Mouse (Mus musculus): ENCODE measurements around the gene Camta1.
"Not testable (repeated sequence)": the region's sequence is repeated elsewhere in the genome, so short reads cannot be mapped to it uniquely, and the experiment has no call there.

The Camta1 gene

GRCm38 (mm10) chr4:151073108-151073744 is 788.5 kb downstream of the Camta1 start:
- DNase-seq (ENCODE audit: low read depth, low spot score): peak; percentile 75

DNA sequence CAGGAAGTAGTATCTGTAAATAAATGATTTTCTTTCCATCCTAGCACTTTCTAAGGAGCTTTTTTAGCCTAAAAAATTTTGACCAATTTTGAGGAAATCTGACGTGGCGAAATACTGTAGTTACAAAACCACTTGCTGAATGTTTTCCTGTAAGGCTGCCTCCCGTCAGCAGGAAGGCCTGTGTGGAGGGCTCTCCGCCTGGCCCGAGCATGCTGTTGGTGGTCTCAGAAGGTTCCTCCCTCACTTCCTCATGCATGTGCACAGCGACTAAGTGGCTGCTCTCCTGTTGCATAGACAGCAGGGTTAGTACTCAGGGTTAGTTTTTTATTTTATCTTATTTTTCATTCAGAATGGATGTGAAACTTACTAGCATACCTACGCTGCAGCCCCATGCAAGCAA is 790.7 kb downstream of the Camta1 start:
- no peak for DNase-seq (ENCODE audit: low read depth, low spot score)

DNA sequence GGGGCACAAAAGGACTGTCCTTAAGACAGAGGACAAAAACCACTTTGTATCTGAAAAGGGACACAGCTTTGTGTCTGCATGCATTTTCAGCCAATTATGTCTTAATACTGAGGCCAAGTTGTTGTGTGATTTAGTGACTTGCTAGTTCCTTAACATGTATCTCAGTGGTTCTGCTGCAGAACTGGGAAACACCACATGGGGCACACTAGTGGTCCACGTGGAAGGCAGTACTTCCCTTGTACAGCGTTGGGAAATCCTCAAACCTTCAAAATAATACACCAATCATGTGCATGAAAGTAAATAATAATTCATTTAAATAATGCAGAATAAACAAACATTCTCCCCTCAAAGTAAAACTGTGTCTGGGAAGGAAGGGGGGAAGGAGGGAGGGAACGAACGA is 792.9 kb downstream of the Camta1 start:
- no peak for DNase-seq (ENCODE audit: low read depth, low spot score)

DNA sequence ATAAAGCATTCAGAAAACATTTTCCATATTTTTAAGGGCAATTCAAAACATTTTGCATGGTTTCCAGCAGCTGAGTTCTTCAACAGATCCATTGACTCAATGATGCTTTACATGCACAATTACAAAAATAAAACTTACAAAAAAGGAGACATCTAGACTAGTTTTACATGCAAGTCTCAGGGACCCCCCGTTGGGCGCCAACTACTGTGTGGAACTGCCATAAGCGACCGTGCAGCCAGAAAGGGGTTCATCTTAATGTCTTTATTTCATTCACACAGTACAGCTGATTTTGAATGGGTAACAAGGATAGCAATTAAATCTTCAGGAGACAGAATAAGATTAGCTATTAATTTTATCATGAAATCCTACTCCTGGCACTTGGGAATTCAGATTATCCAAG is 802.1 kb downstream of the Camta1 start:
- no peak for DNase-seq (ENCODE audit: low read depth, low spot score)

DNA sequence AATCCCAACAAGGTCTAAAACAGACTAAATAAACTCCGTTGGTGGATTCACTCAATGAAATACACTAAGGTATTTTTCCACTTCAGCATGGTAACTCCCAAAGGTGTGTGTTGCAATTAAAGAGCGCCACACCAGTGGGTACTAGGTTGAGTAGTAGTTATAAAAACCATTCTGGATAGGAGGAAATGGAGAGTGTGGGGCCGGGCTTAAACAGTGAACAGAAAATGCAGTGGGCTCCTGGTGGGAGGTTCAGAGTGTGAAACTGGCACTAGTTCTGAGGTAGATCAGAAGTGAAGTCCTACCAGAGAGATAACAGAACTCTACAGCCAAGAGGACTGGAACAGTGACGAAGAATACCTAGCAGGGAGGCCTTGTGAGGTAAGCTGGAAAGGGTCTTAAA is 803.0 kb downstream of the Camta1 start:
- no peak for DNase-seq (ENCODE audit: low read depth, low spot score)

DNA sequence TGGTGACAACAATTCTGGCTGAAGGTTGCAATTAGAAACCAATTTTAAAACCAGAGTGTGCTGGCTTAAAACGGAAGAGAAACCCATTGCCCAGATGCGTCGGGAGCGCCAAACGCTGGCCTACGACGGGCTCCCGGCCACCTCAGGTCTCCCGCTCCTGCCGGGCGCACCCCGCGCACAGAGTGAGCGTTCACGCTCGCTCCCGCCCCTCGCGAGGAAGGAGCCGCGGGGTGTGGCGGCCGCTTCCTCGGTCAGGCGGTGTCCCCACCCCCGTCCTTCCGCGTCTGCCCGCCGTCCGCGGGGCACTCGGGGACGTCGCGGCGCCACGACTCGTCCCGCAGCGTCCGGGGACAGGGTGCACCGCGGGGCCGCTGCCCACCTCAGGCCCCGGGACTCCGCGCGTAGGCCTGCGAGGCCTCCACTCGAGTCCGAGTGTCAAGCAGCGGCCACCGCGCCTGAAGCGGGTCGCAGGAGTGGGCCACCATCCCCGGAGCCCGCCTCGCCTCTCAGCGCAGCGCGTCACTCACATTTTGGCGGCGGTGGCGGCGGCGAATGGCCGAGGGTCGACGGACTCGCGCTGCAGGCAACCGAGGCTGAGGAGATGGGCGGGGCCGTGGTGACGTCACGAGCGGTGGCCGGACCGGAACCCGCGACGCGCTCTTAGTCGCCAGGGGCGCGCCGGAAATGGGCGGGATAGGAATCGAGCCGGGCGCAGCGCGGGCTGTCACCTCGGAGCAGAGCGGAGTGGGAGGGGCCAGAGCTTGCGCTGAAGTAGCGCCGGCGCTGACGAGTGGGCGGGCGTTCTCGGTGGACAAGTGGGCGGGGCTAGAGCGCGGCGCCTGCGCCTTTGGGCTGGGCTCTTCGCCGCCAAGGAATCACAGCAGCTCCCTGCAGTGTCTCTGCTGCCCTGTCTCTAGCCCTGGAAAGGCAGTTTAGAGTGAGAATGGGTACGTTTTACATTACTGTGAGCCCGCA is 804.0 kb downstream of the Camta1 start, which contains the start of gene Vamp3:
TSS of gene Vamp3 (minus strand) at position 617 of the 975 bp plus-strand sequence.
- DNase-seq (ENCODE audit: low read depth, low spot score): peak; percentile 100

DNA sequence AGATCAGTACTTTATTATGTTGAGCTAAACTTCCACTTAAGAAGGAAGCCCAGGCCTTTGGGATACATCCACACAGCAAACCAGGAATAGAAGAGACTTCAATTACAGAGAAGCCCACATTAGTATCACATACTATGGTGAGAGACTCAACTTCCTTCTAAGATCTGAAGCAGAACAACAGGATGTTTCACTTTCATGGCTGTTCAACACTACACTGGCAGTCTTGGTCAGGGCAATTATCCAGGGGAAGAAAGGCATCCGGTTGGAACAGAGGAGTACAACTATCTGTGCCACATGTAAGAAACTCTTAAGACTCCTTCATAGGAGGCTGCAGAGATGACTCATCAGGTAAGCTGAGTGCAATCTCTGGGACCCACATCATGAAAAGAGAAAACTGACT is 810.5 kb downstream of the Camta1 start:
- DNase-seq (ENCODE audit: low read depth, low spot score): no peak

GRCm38 (mm10) chr4:151046524-151046923 is 815.2 kb downstream of the Camta1 start:
- no peak for DNase-seq (ENCODE audit: low read depth, low spot score)

GRCm38 (mm10) chr4:151044944-151045570 is 816.6 kb downstream of the Camta1 start:
- DNase-seq (ENCODE audit: low read depth, low spot score): no peak

GRCm38 (mm10) chr4:151044037-151044943 is 817.4 kb downstream of the Camta1 start, which contains the start of gene Per3:
Gene Per3 (minus strand): TSS chr4:151044665.
- peak; percentile 97 for DNase-seq (ENCODE audit: low read depth, low spot score)

- no peak for DNase-seq (ENCODE audit: low read depth, low spot score)
Observed at GRCm38 (mm10) chr4:151043281-151043680, 818.4 kb downstream of the Camta1 start.

GRCm38 (mm10) chr4:151041506-151041905 is 820.2 kb downstream of the Camta1 start:
- DNase-seq (ENCODE audit: low read depth, low spot score): peak; percentile 41

- DNase-seq (ENCODE audit: low read depth, low spot score): no peak
Observed at GRCm38 (mm10) chr4:151037800-151038199, 823.9 kb downstream of the Camta1 start.

DNA sequence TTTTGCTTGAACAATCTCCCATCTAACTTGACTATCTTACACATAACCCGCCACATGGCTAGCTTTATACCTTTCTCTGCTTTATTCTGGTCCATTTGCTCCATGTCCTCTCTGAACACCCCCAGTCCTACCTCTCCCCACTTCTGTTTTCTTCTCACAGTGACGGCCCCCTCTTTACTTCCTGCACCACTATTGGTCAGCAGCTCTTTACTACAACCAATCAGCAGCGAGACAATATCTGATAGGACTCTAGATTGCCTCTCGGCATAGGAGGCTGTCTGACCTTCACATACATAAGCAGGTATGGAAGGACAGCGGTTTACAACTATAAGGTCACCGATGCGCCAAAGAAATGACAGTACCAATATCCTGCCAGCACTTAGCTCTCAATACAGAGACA is 825.2 kb downstream of the Camta1 start:
- DNase-seq (ENCODE audit: low read depth, low spot score): no peak

DNA sequence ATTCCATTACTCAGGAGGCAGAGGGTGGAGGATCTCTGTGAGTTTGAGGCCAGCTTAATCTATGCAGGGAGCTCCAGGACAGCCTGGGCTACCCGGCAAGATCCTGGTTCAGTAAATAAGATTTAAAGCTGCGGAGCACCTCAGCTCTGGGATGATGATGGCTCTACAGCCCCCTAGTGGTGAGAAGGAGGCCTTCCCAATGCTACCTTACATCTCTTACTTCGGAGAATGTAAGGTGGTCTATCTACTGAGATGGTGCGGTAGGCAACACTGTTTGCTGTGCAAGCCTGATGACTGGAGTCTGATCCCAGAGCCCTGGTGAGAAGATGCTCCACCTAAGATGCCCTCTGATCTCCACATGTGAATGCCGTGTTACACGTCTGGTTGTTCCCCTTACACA is 834.7 kb downstream of the Camta1 start:
- peak; percentile 72 for DNase-seq (ENCODE audit: low read depth, low spot score)

- DNase-seq (ENCODE audit: low read depth, low spot score): no peak
Observed at GRCm38 (mm10) chr4:151024152-151024551, 837.5 kb downstream of the Camta1 start.

- DNase-seq (ENCODE audit: low read depth, low spot score): not testable (repeated sequence)
Observed at GRCm38 (mm10) chr4:151017356-151017755, 844.3 kb downstream of the Camta1 start.

DNA sequence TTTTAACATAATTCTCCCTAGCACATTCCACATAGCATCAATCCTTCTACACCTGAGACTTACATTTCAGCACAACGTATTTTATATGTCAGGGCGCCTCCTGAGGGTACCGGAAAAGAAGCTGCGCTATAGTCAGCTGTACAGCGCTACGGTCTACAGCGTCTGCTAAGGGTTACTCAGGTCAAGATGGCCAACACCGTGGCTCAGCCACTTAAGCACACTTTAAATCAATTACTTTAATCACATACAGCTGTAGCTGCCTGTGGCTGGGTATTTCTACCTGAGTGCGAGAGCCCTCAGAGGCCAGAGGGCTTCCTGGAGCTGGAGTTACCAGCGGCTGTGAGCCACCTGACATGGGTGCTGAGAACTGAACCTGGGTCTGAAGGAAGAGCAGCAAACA is 845.7 kb downstream of the Camta1 start:
- no peak for DNase-seq (ENCODE audit: low read depth, low spot score)

- DNase-seq (ENCODE audit: low read depth, low spot score): no peak
Observed at GRCm38 (mm10) chr4:151010316-151010715, 851.4 kb downstream of the Camta1 start.

DNA sequence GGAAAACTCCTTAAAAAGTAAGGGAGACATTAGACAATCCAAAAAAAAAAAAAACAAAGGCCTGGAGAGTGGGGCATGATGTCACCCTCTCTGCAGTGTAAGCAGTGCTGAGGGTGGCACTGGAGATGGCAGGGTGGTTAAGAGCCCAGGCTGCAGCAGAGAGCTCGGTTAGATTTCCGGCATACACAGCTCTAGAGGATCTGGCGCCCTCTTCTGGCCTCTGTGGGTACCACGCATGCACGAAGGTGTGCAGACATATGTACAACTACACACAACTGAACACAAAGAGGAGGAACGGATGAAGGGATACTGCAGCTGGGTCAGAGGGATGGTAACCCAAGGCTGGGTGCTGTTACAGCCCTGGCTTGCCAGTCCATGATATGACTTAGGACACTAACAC is 854.7 kb downstream of the Camta1 start:
- peak; percentile 76 for DNase-seq (ENCODE audit: low read depth, low spot score)

- DNase-seq (ENCODE audit: low read depth, low spot score): no peak
Observed at GRCm38 (mm10) chr4:151005656-151006318, 855.9 kb downstream of the Camta1 start.

Measured in ZHBTc4 (cell line).